Mouse (Mus musculus) testis, adult 2 months (tissue): ENCODE measurements around the gene Kremen1. TPM values are rescaled to one million over a fixed set of nuclear protein-coding genes. Genes with fewer than 3 reads are reported as not detected.
A peak's percentile ranks its signal among the peaks of the same experiment; 100 is the strongest.

ENCODE experiments used
- H3K27ac ChIP-seq: fragments of 200-500 bp; 2 replicates; pipeline ENCODE4 v1.5.1; 2012; ENCODE audit warnings: low read depth, low read length; ENCODE audit not compliant: control insufficient read depth, insufficient read depth
- H3K27me3 ChIP-seq: fragments of 200-500 bp; 2 replicates; pipeline ENCODE4 v1.6.1; 2012; ENCODE audit warnings: mild to moderate bottlenecking, low read length, moderate library complexity; ENCODE audit not compliant: control insufficient read depth, insufficient read depth
- H3K36me3 ChIP-seq: fragments of 200-500 bp; 2 replicates; pipeline ENCODE4 v1.6.1; 2012; ENCODE audit warnings: mild to moderate bottlenecking, low read length; ENCODE audit not compliant: control insufficient read depth, insufficient read depth
- H3K4me1 ChIP-seq: fragments of 200-500 bp; 2 replicates; pipeline ENCODE4 v1.6.1; 2012; ENCODE audit warnings: low read length; ENCODE audit not compliant: control insufficient read depth, insufficient read depth
- H3K4me3 ChIP-seq: fragments of 200-500 bp; 2 replicates; pipeline ENCODE4 v1.5.1; 2012; ENCODE audit warnings: low read depth, mild to moderate bottlenecking, low read length, moderate library complexity, mixed read lengths; ENCODE audit not compliant: control insufficient read depth
- CTCF ChIP-seq: fragments of 200-500 bp; IDR thresholded peaks from 2 replicates; pipeline ENCODE4 v1.5.1; 2012; ENCODE audit warnings: low read depth, mild to moderate bottlenecking, inconsistent platforms, low read length, moderate library complexity; ENCODE audit not compliant: control insufficient read depth, insufficient read depth, insufficient replicate concordance
- POLR2A ChIP-seq: fragments of 200-500 bp; IDR thresholded peaks from 2 replicates; pipeline ENCODE4 v1.6.1; 2012; ENCODE audit warnings: low read depth, mild to moderate bottlenecking, inconsistent platforms, low read length, moderate library complexity; ENCODE audit not compliant: control insufficient read depth
- polyA plus RNA-seq: library from polyadenylated mRNA; depleted of rRNA; stranded (reverse); fragments of >200 nt; gene quantifications from 2 replicates; pipeline ENCODE4 v1.2.3, GENCODE M21; 2012

Kremen1 gene
- polyA plus RNA-seq, 1 experiment = 13.5 TPM

DNA sequence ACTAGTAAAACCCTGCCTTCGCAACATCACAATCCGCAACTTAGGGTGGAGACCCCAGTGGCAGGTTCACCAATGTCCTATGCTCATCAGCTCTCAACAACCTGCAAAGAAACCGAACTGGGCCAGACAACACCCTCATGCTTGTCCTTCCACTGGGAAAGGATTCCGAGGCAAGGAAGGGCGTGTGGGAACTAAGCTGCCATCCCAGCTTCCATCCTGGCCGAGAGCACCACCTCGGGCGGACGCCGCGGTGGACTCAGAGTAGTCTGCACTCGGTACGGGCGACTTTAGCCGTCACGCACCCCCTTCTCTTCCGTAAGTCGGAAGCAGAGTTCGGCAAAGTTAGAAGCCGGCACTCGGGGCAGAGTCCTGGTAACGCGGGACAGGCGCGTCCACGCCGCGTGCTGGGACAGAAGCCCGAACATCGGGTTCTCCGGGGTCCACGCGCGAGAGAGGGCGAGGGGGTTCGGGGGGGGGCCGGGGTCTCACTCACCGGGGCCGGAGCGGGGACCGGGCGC, 357 bp downstream of the Kremen1 start:
- peak overlapping the region; percentile 87 for H3K4me3 ChIP-seq
- peaks cover 24% of the 10 kb centered on the region for H3K4me1 ChIP-seq
- no peaks in the 10 kb centered on the region for H3K36me3 ChIP-seq
- H3K27ac ChIP-seq = peak overlapping the region; percentile 14; the same call in 1 of the 2 replicates
- TF ChIP-seq CTCF (no peak), POLR2A (peak; percentile 30)
- H3K27me3 ChIP-seq = no peaks in the 10 kb centered on the region

DNA sequence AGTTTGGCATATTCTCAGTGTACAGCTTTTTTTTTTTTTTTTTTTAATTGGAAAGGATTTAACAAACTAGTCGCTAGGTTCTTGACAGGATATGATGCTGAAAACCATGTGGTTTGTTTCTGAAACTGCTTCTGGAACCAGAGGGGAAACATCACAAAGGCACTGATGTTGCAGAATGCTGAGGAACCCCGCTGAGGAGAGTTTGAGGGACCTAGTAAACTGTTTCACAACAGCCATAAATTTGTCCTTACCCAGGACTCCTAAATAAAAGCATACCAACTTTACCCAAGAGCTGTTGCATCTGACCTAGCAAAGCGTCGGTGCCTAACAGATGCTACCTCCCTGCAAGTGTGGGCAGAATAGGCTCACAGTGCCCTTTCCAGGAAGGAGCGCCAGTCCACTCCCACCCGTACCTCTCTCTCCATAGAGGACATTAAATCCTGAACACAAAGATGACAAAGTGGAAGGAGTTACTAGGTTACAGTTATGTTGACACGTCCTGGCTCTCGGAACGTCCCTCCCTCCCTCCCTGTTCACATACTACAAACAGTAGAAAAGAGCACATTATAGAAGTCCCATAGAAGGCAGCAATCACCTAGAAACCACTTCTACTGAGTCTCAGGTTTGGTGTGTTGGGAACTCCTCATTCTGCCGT, 1.3 kb downstream of the Kremen1 start:
- Histone ChIP-seq H3K4me1 (peaks cover 27% of the 10 kb centered on the region), H3K4me3 (peak overlapping the region; percentile 52), H3K27ac (peak overlapping the region; percentile 39), H3K36me3 (no peaks in the 10 kb centered on the region), H3K27me3 (no peaks in the 10 kb centered on the region)
- TF ChIP-seq POLR2A = no peak
- TF ChIP-seq CTCF = no peak

DNA sequence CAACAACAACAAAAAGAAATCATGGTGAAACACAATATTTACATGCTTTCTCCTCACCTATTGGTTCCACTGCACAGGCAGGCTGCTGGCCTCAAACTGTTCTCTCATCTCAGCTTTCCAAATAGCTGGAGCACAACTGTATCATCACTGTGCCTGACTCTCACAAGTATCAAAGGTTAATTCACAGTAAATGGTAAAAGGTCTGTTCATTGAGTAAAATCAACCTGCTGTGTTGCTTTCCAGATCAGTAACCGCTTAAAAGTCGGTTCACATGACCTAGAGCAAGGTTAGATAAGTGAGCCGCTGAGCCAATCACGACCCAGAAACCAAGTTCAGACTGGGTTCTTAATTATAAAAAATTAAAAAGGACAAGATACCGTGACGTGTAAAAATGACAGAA, 3.3 kb downstream of the Kremen1 start:
- no peak overlapping the region for H3K4me3 ChIP-seq
- TF ChIP-seq CTCF = no peak
- TF ChIP-seq POLR2A = no peak
- H3K27ac ChIP-seq = no peak overlapping the region
- no peaks in the 10 kb centered on the region for H3K27me3 ChIP-seq
- H3K4me1 ChIP-seq = peaks cover 24% of the 10 kb centered on the region
- no peaks in the 10 kb centered on the region for H3K36me3 ChIP-seq

DNA sequence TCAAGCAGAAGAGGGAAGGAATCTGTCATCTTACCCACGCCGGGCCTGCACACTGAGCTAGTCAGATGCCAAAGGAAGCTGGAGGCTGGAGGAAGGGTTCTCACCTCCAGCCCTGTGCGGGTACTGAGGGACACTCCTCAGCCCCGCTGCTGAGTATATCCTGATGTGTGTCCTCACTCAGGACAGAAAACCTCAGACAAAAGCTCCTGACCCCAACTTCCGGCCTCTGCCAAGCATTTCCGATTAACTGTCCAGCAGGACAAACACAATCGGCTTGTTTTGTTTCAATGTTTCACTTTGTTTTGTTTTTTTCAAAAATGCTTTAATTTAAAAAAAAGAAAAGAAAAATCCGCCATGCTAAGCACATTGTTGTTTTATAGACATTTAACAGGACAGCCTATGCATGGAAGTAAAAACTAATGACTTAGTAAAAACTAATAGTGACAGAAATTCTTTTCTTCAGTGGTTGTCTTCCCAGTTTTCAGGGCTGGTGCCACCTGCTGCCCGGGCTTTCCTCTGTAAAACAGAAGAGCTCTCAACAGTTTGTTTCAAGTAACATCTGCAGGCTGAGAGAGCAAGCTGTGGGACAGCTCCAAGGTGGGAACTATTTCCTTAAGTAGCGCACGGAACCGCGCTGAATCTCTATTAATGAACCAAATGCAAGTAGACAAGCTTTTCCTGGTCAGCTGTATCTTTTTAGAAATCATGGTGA, 4.1 kb downstream of the Kremen1 start:
- H3K36me3 ChIP-seq = no peaks in the 10 kb centered on the region
- H3K27me3 ChIP-seq = no peaks in the 10 kb centered on the region
- H3K27ac ChIP-seq = no peak overlapping the region
- no peak for TF ChIP-seq CTCF
- TF ChIP-seq POLR2A = no peak
- peaks cover 23% of the 10 kb centered on the region for H3K4me1 ChIP-seq
- no peak overlapping the region for H3K4me3 ChIP-seq

DNA sequence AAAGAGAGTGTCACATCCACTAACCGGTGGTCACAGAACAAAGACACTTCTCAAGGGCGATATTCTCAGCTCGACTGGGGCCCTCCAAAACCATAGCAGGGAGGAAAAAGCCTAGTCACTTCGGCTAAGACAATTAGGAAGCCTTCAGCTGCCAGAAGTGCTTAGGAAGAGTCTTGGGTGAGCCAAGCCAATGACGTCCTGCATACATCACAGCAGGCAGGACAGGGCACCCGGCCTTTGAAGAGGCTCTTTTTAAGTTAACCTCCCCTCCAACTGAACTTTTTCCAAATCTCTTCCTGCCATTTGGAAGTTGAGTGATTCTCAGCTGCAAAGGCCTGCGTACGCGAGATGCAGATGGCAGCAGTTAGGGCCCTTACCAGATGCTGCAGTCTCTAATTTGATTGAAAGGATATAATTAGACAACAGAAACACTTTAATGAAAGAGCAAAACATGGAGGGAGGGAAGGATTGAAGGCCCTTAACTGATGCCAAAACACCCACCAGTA, 5.8 kb downstream of the Kremen1 start:
- Histone ChIP-seq H3K4me3 (no peak overlapping the region), H3K4me1 (peaks cover 15% of the 10 kb centered on the region), H3K36me3 (no peaks in the 10 kb centered on the region), H3K27me3 (no peaks in the 10 kb centered on the region), H3K27ac (no peak overlapping the region)
- TF ChIP-seq POLR2A (no peak), CTCF (no peak)

DNA sequence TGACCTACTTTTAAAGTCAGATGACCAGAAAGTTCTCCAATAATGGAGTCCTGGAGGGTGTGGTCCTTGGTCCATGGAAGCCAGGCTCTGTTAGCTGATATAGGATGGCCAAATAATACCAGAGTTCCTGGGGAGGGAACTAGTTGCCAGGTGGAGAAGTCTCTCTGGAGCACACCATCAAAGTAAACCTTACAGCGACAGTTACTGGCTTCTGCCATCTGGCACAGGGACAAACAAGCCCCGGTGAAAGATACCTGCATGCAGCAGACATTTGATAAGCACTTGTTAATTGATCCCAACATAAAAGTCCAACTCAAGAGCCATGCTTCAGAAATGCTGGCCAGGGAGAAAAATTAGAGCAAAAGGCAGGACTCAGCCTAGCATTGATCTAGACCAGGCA, 7.3 kb downstream of the Kremen1 start:
- peaks cover 12% of the 10 kb centered on the region for H3K4me1 ChIP-seq
- H3K27ac ChIP-seq = no peak overlapping the region
- no peak overlapping the region for H3K4me3 ChIP-seq
- H3K36me3 ChIP-seq = no peaks in the 10 kb centered on the region
- TF ChIP-seq POLR2A (no peak), CTCF (no peak)
- H3K27me3 ChIP-seq = no peaks in the 10 kb centered on the region

DNA sequence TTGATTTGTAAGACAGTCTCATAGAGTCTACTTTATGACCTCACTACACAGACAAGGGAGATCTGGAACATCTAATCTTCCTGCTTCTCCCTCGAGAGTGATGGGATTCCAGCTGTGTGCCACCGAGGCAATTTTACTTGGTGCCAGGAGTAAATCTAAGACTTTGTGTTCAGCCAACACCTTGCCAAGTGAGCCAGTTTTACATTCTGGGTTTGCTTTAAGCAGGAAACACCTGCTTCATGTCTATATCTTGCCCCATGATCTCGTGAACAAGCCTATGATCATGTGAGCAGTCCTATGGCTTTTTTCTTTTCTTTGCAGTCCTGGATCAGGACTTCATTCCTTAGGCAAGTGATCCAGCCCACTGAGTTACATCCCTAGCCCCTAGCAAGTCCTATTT, 7.8 kb downstream of the Kremen1 start:
- Histone ChIP-seq H3K27ac (no peak overlapping the region), H3K4me1 (peaks cover 12% of the 10 kb centered on the region), H3K27me3 (no peaks in the 10 kb centered on the region), H3K36me3 (no peaks in the 10 kb centered on the region), H3K4me3 (no peak overlapping the region)
- TF ChIP-seq CTCF (no peak), POLR2A (no peak)
